Mouse (Mus musculus) lung, embryonic 14.5 days (tissue): ENCODE results near the gene BC005561. TPM values are rescaled to one million over a fixed set of nuclear protein-coding genes. Genes with fewer than 3 reads are reported as not detected.

ENCODE experiments used
- polyA plus RNA-seq: library from polyadenylated mRNA; unstranded; fragments of >200 nt; fragmentation: Nextera tagmentation; extraction: Ambion mirVana; gene quantifications from 2 replicates; pipeline ENCODE4 v1.2.1, GENCODE M21; 2014

BC005561 gene
- polyA plus RNA-seq, 1 experiment from 2014 or later: 14.2 TPM

Other genes starting within 250 kb of the BC005561 start
- gene Ibsp, start 209.2 kb upstream of the BC005561 start, polyA plus RNA-seq: 3.0 and 3.9 TPM in 2 replicates
- not detected in 2 replicates for gene Mepe, start 183.0 kb upstream of the BC005561 start, polyA plus RNA-seq
- 6.6 and 7.4 TPM in 2 replicates for gene Spp1, start 73.2 kb upstream of the BC005561 start, polyA plus RNA-seq
- 22.0 and 23.9 TPM in 2 replicates for gene Pkd2, start 48.9 kb upstream of the BC005561 start, polyA plus RNA-seq